Mouse (Mus musculus): ENCODE measurements around the gene Olfr849.

The Olfr849 gene

DNA sequence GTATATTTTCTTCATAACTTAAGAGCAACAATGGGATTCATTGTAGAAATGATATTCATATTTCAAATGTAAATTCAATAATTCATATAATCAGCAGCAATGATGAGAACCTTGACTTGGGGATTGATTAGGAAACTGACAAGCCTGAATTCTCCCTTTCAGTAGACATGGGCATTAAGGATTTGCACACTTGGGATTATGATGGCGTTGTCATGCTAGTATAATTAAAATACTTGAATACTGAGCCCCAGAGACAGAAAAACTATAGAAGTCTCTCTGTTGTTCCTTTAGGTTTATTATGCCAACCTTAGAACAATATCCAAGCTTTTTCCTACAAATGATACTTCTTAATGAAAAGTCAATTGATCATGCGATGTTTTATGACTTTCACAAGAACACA, at the start of gene Olfr849:
TSS of gene Olfr849 (plus strand) at position 301 of the 400 bp plus-strand sequence.
- DNase-seq: no peak

DNA sequence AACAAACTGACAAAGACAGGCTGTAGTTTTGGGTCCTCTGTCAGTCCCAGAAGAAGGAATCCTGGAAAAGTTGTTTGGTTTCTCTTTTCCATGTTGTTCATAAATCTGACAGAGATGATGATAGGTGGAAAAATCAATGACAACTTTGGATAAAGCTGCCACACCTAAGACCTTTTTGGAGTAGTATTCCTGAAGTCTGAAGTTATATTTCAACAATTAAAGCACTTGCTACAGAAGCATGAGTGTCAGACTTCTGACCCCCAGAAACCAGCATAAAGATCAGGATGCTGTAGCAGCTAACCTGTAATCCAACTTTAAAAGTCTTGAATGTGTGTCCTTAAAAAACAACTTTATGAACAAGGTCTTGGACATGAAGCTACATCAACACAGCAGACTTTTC, 38.1 kb downstream of the Olfr849 start, which contains the start of gene Olfr850:
TSS of gene Olfr850 (minus strand) at position 101 of the 400 bp plus-strand sequence.
- no peak for DNase-seq

DNA sequence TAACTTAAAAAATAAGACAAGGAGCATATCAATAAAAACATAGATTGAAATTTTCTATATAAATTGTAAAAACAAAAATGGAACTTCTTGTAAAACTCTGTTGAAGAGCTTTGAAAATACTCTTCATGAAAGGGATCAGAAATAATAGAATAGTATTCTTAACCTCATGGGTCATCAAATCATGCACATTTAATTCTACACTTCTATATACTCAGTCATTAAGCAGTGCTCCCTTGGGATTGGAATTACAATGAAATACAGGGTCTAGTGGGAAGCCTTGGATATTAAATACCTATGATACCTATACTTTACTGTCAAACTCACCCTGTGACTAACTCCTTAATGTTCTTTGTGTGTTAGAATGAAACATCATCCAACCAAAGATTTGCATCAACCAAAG, 52.9 kb downstream of the Olfr849 start, which contains the start of gene Olfr851:
TSS of gene Olfr851 (plus strand) at position 301 of the 400 bp plus-strand sequence.
- DNase-seq: no peak
